Mouse (Mus musculus) forebrain, embryonic 12.5 days (tissue): ENCODE measurements around the gene Ubash3a. TPM values are rescaled to one million over a fixed set of nuclear protein-coding genes. Genes with fewer than 3 reads are reported as not detected.

Source experiments
- ATAC-seq: fragments of 200-750 bp; cut with Nextera tagmentation; 2 replicates; pipeline ENCODE4 v1.8.0; 2017; ENCODE audit warnings: moderate TSS enrichment; ENCODE audit not compliant: low FRiP score
- H3K27ac ChIP-seq: fragments of 300-500 bp; sonication (generic); 2 replicates; pipeline ENCODE4 v1.5.1; 2016; ENCODE audit warnings: mild to moderate bottlenecking
- H3K27me3 ChIP-seq: fragments of 300-500 bp; sonication (generic); 2 replicates; pipeline ENCODE4 v1.6.1; 2016; ENCODE audit warnings: mild to moderate bottlenecking
- H3K36me3 ChIP-seq: fragments of 300-500 bp; sonication (generic); replicated peaks from 2 replicates; pipeline ENCODE4 v1.6.1; 2016; ENCODE audit warnings: mild to moderate bottlenecking
- H3K4me1 ChIP-seq: fragments of 300-500 bp; sonication (generic); 2 replicates; pipeline ENCODE4 v1.6.1; 2016
- H3K4me2 ChIP-seq: fragments of 300-500 bp; sonication (generic); 2 replicates; pipeline ENCODE4 v1.6.1; 2016; ENCODE audit warnings: mild to moderate bottlenecking, moderate library complexity
- H3K4me3 ChIP-seq: fragments of 300-500 bp; sonication (generic); replicated peaks from 2 replicates; pipeline ENCODE4 v1.5.1; 2016; ENCODE audit warnings: mild to moderate bottlenecking
- H3K9ac ChIP-seq: fragments of 300-500 bp; sonication (generic); 2 replicates; pipeline ENCODE4 v1.6.1; 2016; ENCODE audit warnings: mild to moderate bottlenecking
- H3K9me3 ChIP-seq: fragments of 300-500 bp; sonication (generic); 2 replicates; pipeline ENCODE4 v1.6.1; 2016
- WGBS: fragments of 180-500 bp; shearing (Covaris S2); methylation state at CpG from one replicate; pipeline ENCODE4 v1.1.7; 2016; 5-methylcytosine and 5-hydroxymethylcytosine counted together
- polyA plus RNA-seq: library from polyadenylated mRNA; unstranded; fragments of >200 nt; fragmentation: Nextera tagmentation; extraction: Ambion mirVana; gene quantifications from 2 replicates; pipeline ENCODE4 v1.2.1, GENCODE M21; 2016

The Ubash3a gene
- polyA plus RNA-seq, 1 experiment from 2014 or later: 0.29 TPM

DNA sequence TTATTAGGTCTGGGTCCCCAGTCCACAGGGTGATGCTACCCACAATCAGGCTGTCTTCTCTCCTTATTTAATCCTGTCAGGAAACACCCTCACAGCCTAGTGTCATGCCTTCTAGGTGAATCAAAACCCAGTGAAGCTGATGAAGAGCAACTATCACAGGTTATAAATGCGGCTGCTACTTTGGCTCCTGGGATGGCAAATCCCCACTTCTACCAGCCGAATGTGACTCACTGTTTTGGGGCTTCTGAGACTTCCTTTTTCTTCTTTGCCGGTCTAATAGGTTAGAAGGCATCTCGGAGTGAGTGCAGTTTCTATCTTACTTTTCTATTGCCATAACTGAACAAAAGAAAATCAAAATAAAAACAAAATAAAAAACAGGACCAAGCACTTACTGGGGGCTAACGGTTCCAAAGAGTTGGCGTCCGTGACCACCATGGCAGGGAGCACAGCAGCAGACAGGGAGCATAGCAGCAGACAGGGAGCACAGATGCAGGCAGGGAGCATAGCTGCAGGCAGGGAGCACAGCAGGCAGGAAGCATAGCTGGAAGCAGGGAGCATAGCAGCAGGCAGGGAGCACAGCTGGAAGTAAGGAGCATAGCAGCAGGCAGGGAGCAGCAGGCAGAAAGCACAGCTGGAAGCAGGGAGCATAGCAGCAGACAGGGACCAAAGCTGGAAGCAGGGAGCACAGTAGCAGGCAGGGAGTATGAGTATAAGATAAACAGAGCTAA, 81.5 kb downstream of the Ubash3a start:
- H3K36me3 ChIP-seq: no peaks in the 10 kb centered on the region
- no peak overlapping the region for H3K9ac ChIP-seq
- no peak overlapping the region for H3K4me3 ChIP-seq
- ATAC-seq: no peak
- H3K27me3 ChIP-seq: no peaks in the 10 kb centered on the region; the same call in 1 of the 2 replicates
- no peaks in the 10 kb centered on the region for H3K9me3 ChIP-seq
- 67% methylated on average over 7 of the region's 7 CpGs for WGBS
- H3K27ac ChIP-seq: no peak overlapping the region
- no peak overlapping the region for H3K4me2 ChIP-seq
- H3K4me1 ChIP-seq: peaks cover 3% of the 10 kb centered on the region; the same call in 1 of the 2 replicates

DNA sequence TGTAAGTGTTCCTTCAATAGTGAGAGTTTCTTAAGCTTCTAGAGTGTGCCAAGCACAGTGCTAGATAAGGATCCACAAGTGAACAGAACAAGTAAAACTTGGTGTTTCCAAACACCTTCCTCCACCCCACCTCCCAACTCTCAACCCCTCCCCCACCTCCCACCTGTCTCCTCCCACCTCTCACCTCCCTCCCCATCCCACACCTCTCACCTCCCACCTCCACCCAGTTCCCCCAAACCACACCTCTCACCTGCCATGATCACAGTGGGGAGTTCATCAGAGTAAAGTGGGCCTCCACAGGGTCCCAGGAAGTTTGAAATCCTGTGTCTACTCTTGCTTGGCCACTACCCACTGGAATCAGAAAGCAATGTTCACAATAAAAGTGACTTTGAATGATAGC, 82.6 kb downstream of the Ubash3a start:
- no peak overlapping the region for H3K27ac ChIP-seq
- no peaks in the 10 kb centered on the region for H3K36me3 ChIP-seq
- peaks cover 5% of the 10 kb centered on the region for H3K4me1 ChIP-seq
- no peak overlapping the region for H3K4me2 ChIP-seq
- ATAC-seq: no peak
- H3K4me3 ChIP-seq: no peak overlapping the region
- no peak overlapping the region for H3K9ac ChIP-seq
- H3K9me3 ChIP-seq: no peaks in the 10 kb centered on the region
- peaks cover 6% of the 10 kb centered on the region; the same call in 1 of the 2 replicates for H3K27me3 ChIP-seq

DNA sequence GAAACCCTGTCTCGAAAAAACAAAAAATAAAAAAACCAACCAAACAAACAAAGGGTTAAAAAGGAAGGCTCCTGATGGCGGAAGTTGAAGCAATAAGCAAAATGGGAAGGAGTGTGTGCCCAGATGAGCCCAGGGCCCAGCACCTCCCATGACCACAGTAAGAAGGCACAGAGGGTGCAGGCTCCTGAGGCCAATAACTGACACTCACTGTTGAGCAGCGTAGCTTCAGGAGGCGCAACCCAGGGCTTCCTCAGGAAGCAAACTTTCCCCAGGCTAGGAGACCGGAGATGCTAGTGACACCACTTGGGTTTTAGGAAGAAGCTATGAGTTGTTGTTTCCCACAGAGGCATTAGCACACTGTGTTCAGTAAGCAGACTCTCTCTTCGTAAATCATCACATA, 83.2 kb downstream of the Ubash3a start:
- Histone ChIP-seq H3K4me1 (peaks cover 10% of the 10 kb centered on the region), H3K9me3 (no peaks in the 10 kb centered on the region), H3K27me3 (peaks cover 12% of the 10 kb centered on the region; the same call in 1 of the 2 replicates), H3K36me3 (no peaks in the 10 kb centered on the region), H3K4me2 (no peak overlapping the region), H3K9ac (no peak overlapping the region), H3K4me3 (no peak overlapping the region), H3K27ac (no peak overlapping the region)
- no peak for ATAC-seq
- 75% methylated on average over 6 of the region's 6 CpGs for WGBS

DNA sequence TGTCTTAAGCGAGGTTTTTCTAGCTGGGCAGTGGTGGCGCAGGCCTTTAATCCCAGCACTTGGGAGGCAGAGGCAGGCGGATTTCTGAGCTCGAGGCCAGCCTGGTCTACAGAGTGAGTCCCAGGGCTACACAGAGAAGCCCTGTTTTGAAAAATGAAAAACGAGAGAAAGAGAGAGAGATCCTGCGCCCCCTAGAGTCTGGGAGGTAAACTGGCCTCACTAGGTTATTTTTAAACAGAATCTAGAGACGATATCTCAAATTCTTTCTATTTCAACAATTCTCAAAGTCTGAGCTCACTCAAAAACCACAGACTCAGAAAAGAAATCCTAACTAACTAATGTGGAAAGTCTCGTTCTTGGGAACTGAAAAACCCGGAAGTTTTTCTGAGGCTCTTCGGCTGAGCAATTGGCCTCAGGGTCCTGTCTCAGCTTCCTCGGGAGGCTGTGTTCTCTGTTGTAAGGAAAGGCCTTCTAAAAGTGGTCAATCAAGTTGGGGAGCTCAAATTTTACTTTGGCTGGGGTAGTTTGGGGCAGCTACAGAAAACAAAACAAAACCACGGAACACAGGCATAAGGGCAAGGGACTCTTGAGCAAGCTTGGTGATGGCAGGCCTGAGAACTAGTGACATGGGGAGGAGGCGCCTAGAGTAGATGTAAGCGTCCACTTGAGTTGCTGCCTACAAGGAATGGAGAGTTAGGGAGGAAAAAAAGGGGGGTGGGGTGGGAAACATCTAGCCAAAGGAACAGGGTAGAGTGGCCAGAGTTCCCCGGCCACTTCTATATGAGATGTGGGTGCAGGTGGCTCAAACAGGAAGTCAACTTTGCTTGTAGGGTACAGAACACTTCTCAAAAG, 86.9 kb downstream of the Ubash3a start:
- Histone ChIP-seq H3K9me3 (no peaks in the 10 kb centered on the region), H3K36me3 (no peaks in the 10 kb centered on the region), H3K27ac (no peak overlapping the region), H3K27me3 (peaks cover 23% of the 10 kb centered on the region; the same call in 1 of the 2 replicates), H3K9ac (no peak overlapping the region), H3K4me3 (no peak overlapping the region), H3K4me1 (peaks cover 25% of the 10 kb centered on the region), H3K4me2 (peak overlapping the region; percentile 87)
- ATAC-seq: no peak
- WGBS: 86% methylated on average over 15 of the region's 15 CpGs

DNA sequence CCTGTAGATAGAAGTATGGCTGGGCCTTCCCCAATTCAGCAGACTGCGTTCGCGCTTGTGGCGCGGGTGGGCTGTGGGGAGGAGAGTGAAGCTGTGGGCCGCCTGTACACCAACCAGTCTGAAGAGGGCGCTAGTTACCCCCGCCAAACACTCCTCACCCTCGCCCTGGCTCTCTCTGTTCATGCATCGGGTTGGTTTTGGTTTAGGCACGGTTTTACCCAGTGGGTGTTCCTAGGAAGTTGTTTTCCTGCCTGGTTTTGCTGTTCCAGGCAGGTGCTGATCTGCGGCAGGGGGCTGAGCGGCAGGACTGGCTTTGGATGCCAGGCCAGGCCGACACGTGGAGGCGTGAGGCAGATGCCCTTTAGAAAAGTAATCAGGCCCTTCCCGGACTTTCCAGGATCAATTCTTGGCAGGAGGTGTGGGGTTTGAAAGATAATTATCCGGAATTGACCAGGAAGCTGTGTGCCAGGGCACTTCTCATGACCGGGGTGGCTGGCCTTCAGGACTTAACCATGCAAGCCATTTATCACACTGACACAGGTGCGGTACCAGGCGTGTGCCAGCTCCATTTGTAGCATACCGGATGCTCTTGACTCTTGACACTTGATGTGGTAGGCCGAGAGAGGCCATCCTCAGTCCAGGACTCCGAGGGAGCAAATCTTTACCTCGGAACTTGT, 87.7 kb downstream of the Ubash3a start:
- H3K27ac ChIP-seq: peak overlapping the region; percentile 70; the same call in 1 of the 2 replicates
- H3K36me3 ChIP-seq: no peaks in the 10 kb centered on the region
- peak overlapping the region; percentile 58 for H3K4me3 ChIP-seq
- H3K9ac ChIP-seq: peak overlapping the region; percentile 66
- 0 out of 2 replicates have a peak, but pooled peaks have one; percentile 18 for ATAC-seq
- H3K4me1 ChIP-seq: peaks cover 25% of the 10 kb centered on the region
- WGBS: 23% methylated on average over 25 of the region's 25 CpGs
- peak overlapping the region; percentile 87 for H3K4me2 ChIP-seq
- peaks cover 23% of the 10 kb centered on the region; the same call in 1 of the 2 replicates for H3K27me3 ChIP-seq
- no peaks in the 10 kb centered on the region for H3K9me3 ChIP-seq

DNA sequence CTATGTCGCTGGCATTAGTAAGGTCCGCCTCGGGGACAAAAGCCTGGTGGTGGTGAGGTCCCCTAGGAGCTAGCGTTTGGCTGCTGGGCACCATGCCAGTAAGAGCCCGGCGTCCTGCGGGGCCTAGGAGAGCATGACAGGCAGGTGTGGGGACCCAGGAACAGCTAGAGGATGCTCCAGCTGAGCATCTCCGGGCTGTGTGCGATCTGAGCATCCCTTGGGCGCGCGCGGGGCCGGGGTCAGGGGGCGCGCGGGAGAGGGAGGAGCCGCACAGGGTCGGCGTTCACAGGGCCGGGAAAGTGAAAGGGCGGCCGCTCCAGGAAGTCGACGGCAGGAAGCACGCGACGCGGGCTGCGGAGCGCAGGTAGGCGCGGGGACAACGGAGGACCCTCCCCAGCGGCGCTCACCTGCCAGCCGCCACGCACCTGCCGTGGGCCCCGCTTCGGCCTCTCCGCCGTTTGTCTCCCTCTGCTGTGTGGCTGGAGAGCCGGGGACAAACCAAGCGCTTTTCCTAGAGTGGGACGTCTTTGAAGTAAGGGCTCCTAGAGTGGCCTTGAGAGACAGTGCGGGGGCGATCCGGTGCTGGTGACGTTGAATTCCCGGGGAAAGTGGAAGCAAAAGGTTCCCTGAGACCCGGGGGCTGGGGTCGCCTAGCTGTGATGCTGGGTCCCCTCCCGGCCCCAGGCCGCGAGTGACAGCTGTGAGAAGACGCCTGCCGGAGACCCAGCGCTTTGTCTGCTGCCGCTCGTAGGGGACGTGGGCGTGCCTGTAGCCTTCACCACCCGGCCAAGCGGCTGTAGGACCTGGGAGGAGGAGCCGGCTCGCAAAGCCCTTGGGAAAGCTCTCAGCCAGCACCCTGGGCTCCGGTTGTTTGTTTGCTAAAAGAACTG, 88.5 kb downstream of the Ubash3a start:
- H3K4me3 ChIP-seq: peak overlapping the region; percentile 58
- peaks cover 23% of the 10 kb centered on the region; the same call in 1 of the 2 replicates for H3K27me3 ChIP-seq
- H3K4me1 ChIP-seq: peaks cover 25% of the 10 kb centered on the region
- WGBS: under 1% methylated on average over 68 of the region's 68 CpGs
- H3K9ac ChIP-seq: peak overlapping the region; percentile 66
- peak overlapping the region; percentile 87 for H3K4me2 ChIP-seq
- H3K9me3 ChIP-seq: no peaks in the 10 kb centered on the region
- H3K36me3 ChIP-seq: no peaks in the 10 kb centered on the region
- H3K27ac ChIP-seq: peak overlapping the region; percentile 70
- peak; percentile 83 for ATAC-seq

Other genes with a start within 250 kb of the Ubash3a start
- gene Abcg1, start 150.2 kb upstream of the Ubash3a start, polyA plus RNA-seq: 16.2 and 16.5 TPM in 2 replicates
- 0.88 TPM in 1 of 2 replicates, not detected in the other for gene Tff3, start 78.2 kb upstream of the Ubash3a start, polyA plus RNA-seq
- not detected in 2 replicates for gene Tff2, start 63.6 kb upstream of the Ubash3a start, polyA plus RNA-seq
- not detected in 2 replicates for gene Tff1, start 42.6 kb upstream of the Ubash3a start, polyA plus RNA-seq
- gene Tmprss3, start 8.9 kb upstream of the Ubash3a start, polyA plus RNA-seq: not detected in 2 replicates
- 2.6 and 3.8 TPM in 2 replicates for gene Rsph1, start 69.5 kb downstream of the Ubash3a start, polyA plus RNA-seq
- gene Slc37a1, start 78.9 kb downstream of the Ubash3a start, polyA plus RNA-seq: 9.4 and 10.7 TPM in 2 replicates
- gene Pde9a, start 178.3 kb downstream of the Ubash3a start, polyA plus RNA-seq: 34.7 and 36.7 TPM in 2 replicates